Mouse (Mus musculus) neural tube, embryonic 13.5 days (tissue): ENCODE results near the gene Ppip5k2. TPM values are rescaled to one million over a fixed set of nuclear protein-coding genes. Genes with fewer than 3 reads are reported as not detected.
"Not testable (repeated sequence)": the region's sequence is repeated elsewhere in the genome, so short reads cannot be mapped to it uniquely, and the experiment has no call there.

ENCODE experiments used
- ATAC-seq: fragments of 200-750 bp; cut with Nextera tagmentation; 2 replicates; pipeline ENCODE4 v1.8.0; 2017; ENCODE audit warnings: low read depth, mild to moderate bottlenecking, moderate TSS enrichment, moderate library complexity
- H3K27ac ChIP-seq: fragments of 300-500 bp; sonication (generic); replicated peaks from 2 replicates; pipeline ENCODE4 v1.5.1; 2015; ENCODE audit warnings: moderate library complexity, mild to moderate bottlenecking, inconsistent platforms
- H3K27me3 ChIP-seq: fragments of 300-500 bp; sonication (generic); 2 replicates; pipeline ENCODE4 v1.6.1; 2015; ENCODE audit warnings: mild to moderate bottlenecking, inconsistent platforms
- H3K36me3 ChIP-seq: fragments of 300-500 bp; sonication (generic); 2 replicates; pipeline ENCODE4 v1.6.1; 2015; ENCODE audit warnings: mild to moderate bottlenecking, inconsistent platforms
- H3K4me1 ChIP-seq: fragments of 300-500 bp; sonication (generic); replicated peaks from 2 replicates; pipeline ENCODE4 v1.6.1; 2015; ENCODE audit warnings: inconsistent platforms
- H3K4me2 ChIP-seq: fragments of 300-500 bp; sonication (generic); 2 replicates; pipeline ENCODE4 v1.6.1; 2015; ENCODE audit warnings: inconsistent platforms, mild to moderate bottlenecking, moderate library complexity
- H3K4me3 ChIP-seq: fragments of 300-500 bp; sonication (generic); 2 replicates; pipeline ENCODE4 v1.5.1; 2015; ENCODE audit warnings: mild to moderate bottlenecking, inconsistent platforms
- H3K9ac ChIP-seq: fragments of 300-500 bp; sonication (generic); 2 replicates; pipeline ENCODE4 v1.6.1; 2015; ENCODE audit warnings: moderate library complexity, mild to moderate bottlenecking, inconsistent platforms
- H3K9me3 ChIP-seq: fragments of 300-500 bp; sonication (generic); 2 replicates; pipeline ENCODE4 v1.6.1; 2016; ENCODE audit warnings: inconsistent platforms
- WGBS: fragments of 180-500 bp; shearing (Covaris S2); methylation state at CpG from one replicate; pipeline ENCODE4 v1.1.7; 2015; 5-methylcytosine and 5-hydroxymethylcytosine counted together
- polyA plus RNA-seq: library from polyadenylated mRNA; unstranded; fragments of >200 nt; fragmentation: Nextera tagmentation; extraction: Ambion mirVana; gene quantifications from 2 replicates; pipeline ENCODE4 v1.2.1, GENCODE M21; 2015

Gene Ppip5k2
- polyA plus RNA-seq, 1 experiment from 2014 or later = 57.2 TPM

GRCm38 (mm10) chr1:97773973-97774372, 3.8 kb upstream of the Ppip5k2 start:
- Histone ChIP-seq H3K4me1 (peaks cover 4% of the 10 kb centered on the region), H3K36me3 (peaks cover 2% of the 10 kb centered on the region; the same call in 1 of the 2 replicates), H3K27me3 (no peaks in the 10 kb centered on the region), H3K27ac (no peak overlapping the region), H3K4me2 (no peak overlapping the region), H3K4me3 (no peak overlapping the region), H3K9me3 (no peaks in the 10 kb centered on the region), H3K9ac (no peak overlapping the region)
- 97% methylated on average over 2 of the region's 2 CpGs for WGBS
- ATAC-seq = no peak

- H3K27me3 ChIP-seq = no peaks in the 10 kb centered on the region
- no peak overlapping the region for H3K9ac ChIP-seq
- no peak overlapping the region for H3K4me2 ChIP-seq
- H3K9me3 ChIP-seq = no peaks in the 10 kb centered on the region
- WGBS = 93% methylated on average over 6 of the region's 6 CpGs
- no peak overlapping the region for H3K27ac ChIP-seq
- no peak overlapping the region for H3K4me3 ChIP-seq
- H3K4me1 ChIP-seq = peaks cover 10% of the 10 kb centered on the region
- ATAC-seq = no peak
- H3K36me3 ChIP-seq = peaks cover 2% of the 10 kb centered on the region; the same call in 1 of the 2 replicates
Observed at GRCm38 (mm10) chr1:97773362-97773761, 3.2 kb upstream of the Ppip5k2 start.

GRCm38 (mm10) chr1:97771727-97772126, 1.5 kb upstream of the Ppip5k2 start:
- Histone ChIP-seq H3K9me3 (no peaks in the 10 kb centered on the region), H3K4me3 (no peak overlapping the region), H3K27ac (no peak overlapping the region), H3K27me3 (no peaks in the 10 kb centered on the region), H3K4me1 (peaks cover 26% of the 10 kb centered on the region), H3K4me2 (no peak overlapping the region), H3K36me3 (no peaks in the 10 kb centered on the region), H3K9ac (no peak overlapping the region)
- no peak for ATAC-seq
- 92% methylated on average over 5 of the region's 5 CpGs for WGBS

GRCm38 (mm10) chr1:97771118-97771517, 907 bp upstream of the Ppip5k2 start:
- no peaks in the 10 kb centered on the region for H3K36me3 ChIP-seq
- H3K27ac ChIP-seq = no peak overlapping the region
- WGBS = 61% methylated on average over 7 of the region's 7 CpGs
- peak overlapping the region; percentile 93; the same call in 1 of the 2 replicates for H3K4me3 ChIP-seq
- no peaks in the 10 kb centered on the region for H3K27me3 ChIP-seq
- H3K9ac ChIP-seq = peak overlapping the region; percentile 45; the same call in 1 of the 2 replicates
- no peaks in the 10 kb centered on the region for H3K9me3 ChIP-seq
- no peak for ATAC-seq
- peak overlapping the region; percentile 70 for H3K4me2 ChIP-seq
- peaks cover 29% of the 10 kb centered on the region for H3K4me1 ChIP-seq

GRCm38 (mm10) chr1:97769294-97769903, 812 bp downstream of the Ppip5k2 start:
- Histone ChIP-seq H3K36me3 (no peaks in the 10 kb centered on the region), H3K9me3 (no peaks in the 10 kb centered on the region), H3K27me3 (no peaks in the 10 kb centered on the region), H3K4me2 (peak overlapping the region; percentile 70), H3K9ac (peak overlapping the region; percentile 92), H3K4me1 (peaks cover 43% of the 10 kb centered on the region), H3K27ac (peak overlapping the region; percentile 87), H3K4me3 (peak overlapping the region; percentile 93)
- ATAC-seq = peak; percentile 80
- WGBS = 2% methylated on average over 40 of the region's 40 CpGs

GRCm38 (mm10) chr1:97768906-97769293, 1.3 kb downstream of the Ppip5k2 start:
- WGBS = 14% methylated on average over 7 of the region's 7 CpGs
- no peaks in the 10 kb centered on the region for H3K36me3 ChIP-seq
- no peaks in the 10 kb centered on the region for H3K27me3 ChIP-seq
- peak overlapping the region; percentile 87 for H3K27ac ChIP-seq
- peak overlapping the region; percentile 93 for H3K4me3 ChIP-seq
- peak overlapping the region; percentile 70 for H3K4me2 ChIP-seq
- H3K4me1 ChIP-seq = peaks cover 43% of the 10 kb centered on the region
- no peak for ATAC-seq
- no peaks in the 10 kb centered on the region for H3K9me3 ChIP-seq
- peak overlapping the region; percentile 92 for H3K9ac ChIP-seq

- H3K36me3 ChIP-seq = no peaks in the 10 kb centered on the region
- H3K27me3 ChIP-seq = no peaks in the 10 kb centered on the region
- peak overlapping the region; percentile 93 for H3K4me3 ChIP-seq
- H3K9me3 ChIP-seq = no peaks in the 10 kb centered on the region
- H3K27ac ChIP-seq = no peak overlapping the region
- peaks cover 43% of the 10 kb centered on the region for H3K4me1 ChIP-seq
- H3K9ac ChIP-seq = peak overlapping the region; percentile 13; the same call in 1 of the 2 replicates
- peak overlapping the region; percentile 70 for H3K4me2 ChIP-seq
- 90% methylated on average over 2 of the region's 2 CpGs for WGBS
- no peak for ATAC-seq
Observed at GRCm38 (mm10) chr1:97768089-97768488, 2.1 kb downstream of the Ppip5k2 start.

GRCm38 (mm10) chr1:97765712-97766111, 4.5 kb downstream of the Ppip5k2 start:
- 90% methylated on average over 4 of the region's 4 CpGs for WGBS
- not testable (repeated sequence) for H3K4me2 ChIP-seq, H3K27me3 ChIP-seq

GRCm38 (mm10) chr1:97761477-97761876, 8.7 kb downstream of the Ppip5k2 start:
- H3K9me3 ChIP-seq = no peaks in the 10 kb centered on the region
- peaks cover 7% of the 10 kb centered on the region for H3K36me3 ChIP-seq
- 68% methylated on average over 6 of the region's 6 CpGs for WGBS
- no peak overlapping the region for H3K9ac ChIP-seq
- no peaks in the 10 kb centered on the region for H3K27me3 ChIP-seq
- H3K27ac ChIP-seq = no peak overlapping the region
- no peak overlapping the region for H3K4me3 ChIP-seq
- peaks cover 15% of the 10 kb centered on the region; the same call in 1 of the 2 replicates for H3K4me1 ChIP-seq
- H3K4me2 ChIP-seq = no peak overlapping the region
- no peak for ATAC-seq

More at GRCm38 (mm10) chr1:97765712-97766111, 4.5 kb downstream of the Ppip5k2 start:
- H3K4me3 ChIP-seq, ATAC-seq, H3K9me3 ChIP-seq, H3K36me3 ChIP-seq, H3K27ac ChIP-seq, H3K9ac ChIP-seq: not testable (repeated sequence)
- H3K4me1 ChIP-seq = peaks cover 39% of the 10 kb centered on the region

- no peaks in the 10 kb centered on the region for H3K9me3 ChIP-seq
- no peak for ATAC-seq
- H3K36me3 ChIP-seq = peaks cover 10% of the 10 kb centered on the region
- no peak overlapping the region for H3K9ac ChIP-seq
- no peak overlapping the region for H3K4me2 ChIP-seq
- peaks cover 9% of the 10 kb centered on the region; the same call in 1 of the 2 replicates for H3K4me1 ChIP-seq
- no peaks in the 10 kb centered on the region for H3K27me3 ChIP-seq
- H3K4me3 ChIP-seq = no peak overlapping the region
- WGBS = 87% methylated on average over 7 of the region's 7 CpGs
- no peak overlapping the region for H3K27ac ChIP-seq
Observed at GRCm38 (mm10) chr1:97760598-97760997, 9.6 kb downstream of the Ppip5k2 start.

GRCm38 (mm10) chr1:97759841-97760240, 10.4 kb downstream of the Ppip5k2 start:
- H3K27me3 ChIP-seq = no peaks in the 10 kb centered on the region

GRCm38 (mm10) chr1:97754392-97754791, 15.8 kb downstream of the Ppip5k2 start:
- H3K9ac ChIP-seq = no peak overlapping the region
- H3K4me3 ChIP-seq = no peak overlapping the region
- no peaks in the 10 kb centered on the region for H3K4me1 ChIP-seq
- H3K27me3 ChIP-seq = no peaks in the 10 kb centered on the region
- whole genome bisulfite sequencing = 69% methylated on average over 4 of the region's 4 CpGs
- H3K27ac ChIP-seq = no peak overlapping the region
- peaks cover 47% of the 10 kb centered on the region for H3K36me3 ChIP-seq
- no peak overlapping the region for H3K4me2 ChIP-seq
- H3K9me3 ChIP-seq = no peaks in the 10 kb centered on the region
- ATAC-seq = no peak

More at GRCm38 (mm10) chr1:97759841-97760240, 10.4 kb downstream of the Ppip5k2 start:
- H3K4me3 ChIP-seq = no peak overlapping the region
- no peak overlapping the region for H3K9ac ChIP-seq
- no peak overlapping the region for H3K27ac ChIP-seq
- H3K4me1 ChIP-seq = peaks cover 2% of the 10 kb centered on the region; the same call in 1 of the 2 replicates
- no peak overlapping the region for H3K4me2 ChIP-seq
- H3K36me3 ChIP-seq = peaks cover 18% of the 10 kb centered on the region
- ATAC-seq = no peak
- no peaks in the 10 kb centered on the region for H3K9me3 ChIP-seq

- no peak overlapping the region for H3K9ac ChIP-seq
- no peak overlapping the region for H3K27ac ChIP-seq
- no peaks in the 10 kb centered on the region for H3K4me1 ChIP-seq
- H3K9me3 ChIP-seq = no peaks in the 10 kb centered on the region
- peaks cover 53% of the 10 kb centered on the region for H3K36me3 ChIP-seq
- no peak for ATAC-seq
- no peak overlapping the region for H3K4me3 ChIP-seq
- H3K4me2 ChIP-seq = no peak overlapping the region
- no peaks in the 10 kb centered on the region for H3K27me3 ChIP-seq
Observed at GRCm38 (mm10) chr1:97753216-97753615, 17.0 kb downstream of the Ppip5k2 start.
